Mouse (Mus musculus) heart, adult 9 months (tissue): ENCODE measurements around the gene Gsdme.

Source experiments
- DNase-seq, 2 experiments: peaks; one replicate each; pipeline ENCODE4 v3.0.0; 2022; ENCODE audit warnings: low spot score in 2 of 2

The Gsdme gene

GRCm38 (mm10) chr6:50263670-50264069, at the start of gene Gsdme:
Gsdme (minus strand) TSS chr6:50263862.
- DNase-seq, result peak in 1 of 2 experiments; percentile 9

- peak; percentile 57 to 58 for DNase-seq
Observed at GRCm38 (mm10) chr6:50312647-50313046, 49.0 kb upstream of the Gsdme start.

- no peak for DNase-seq
Observed at GRCm38 (mm10) chr6:50309019-50309418, 45.4 kb upstream of the Gsdme start.

- no peak for DNase-seq
Observed at GRCm38 (mm10) chr6:50306625-50307024, 43.0 kb upstream of the Gsdme start.

GRCm38 (mm10) chr6:50304949-50305491, 41.4 kb upstream of the Gsdme start:
- peak; percentile 63 to 64 for DNase-seq

- DNase-seq, result no peak
Observed at GRCm38 (mm10) chr6:50301121-50301520, 37.5 kb upstream of the Gsdme start.

- no peak for DNase-seq
Observed at GRCm38 (mm10) chr6:50300622-50301021, 37.0 kb upstream of the Gsdme start.

- DNase-seq, result no peak
Observed at GRCm38 (mm10) chr6:50299071-50299470, 35.4 kb upstream of the Gsdme start.

GRCm38 (mm10) chr6:50297671-50298070, 34.0 kb upstream of the Gsdme start:
- no peak for DNase-seq

GRCm38 (mm10) chr6:50295136-50295535, 31.5 kb upstream of the Gsdme start:
- no peak for DNase-seq

GRCm38 (mm10) chr6:50294128-50294527, 30.5 kb upstream of the Gsdme start:
- peak; percentile 64 to 85 for DNase-seq

GRCm38 (mm10) chr6:50291650-50292049, 28.0 kb upstream of the Gsdme start:
- no peak for DNase-seq

GRCm38 (mm10) chr6:50286881-50287280, 23.2 kb upstream of the Gsdme start:
- no peak for DNase-seq

GRCm38 (mm10) chr6:50279642-50280041, 16.0 kb upstream of the Gsdme start:
- no peak for DNase-seq

- DNase-seq, result no peak
Observed at GRCm38 (mm10) chr6:50273947-50274346, 10.3 kb upstream of the Gsdme start.

GRCm38 (mm10) chr6:50273416-50273815, 9.8 kb upstream of the Gsdme start:
- DNase-seq, result no peak

- no peak for DNase-seq
Observed at GRCm38 (mm10) chr6:50262310-50262709, 1.4 kb downstream of the Gsdme start.

- no peak for DNase-seq
Observed at GRCm38 (mm10) chr6:50261922-50262261, 1.8 kb downstream of the Gsdme start.

- DNase-seq, result peak; percentile 77 to 87
Observed at GRCm38 (mm10) chr6:50261201-50261921, 2.3 kb downstream of the Gsdme start.

- no peak for DNase-seq
Observed at GRCm38 (mm10) chr6:50255356-50255755, 8.3 kb downstream of the Gsdme start.

- peak; percentile 61 to 74 for DNase-seq
Observed at GRCm38 (mm10) chr6:50254723-50255184, 8.9 kb downstream of the Gsdme start.

- peak in 1 of 2 experiments; percentile 51 for DNase-seq
Observed at GRCm38 (mm10) chr6:50252690-50253089, 11.0 kb downstream of the Gsdme start.

- DNase-seq, result no peak
Observed at GRCm38 (mm10) chr6:50247791-50248190, 15.9 kb downstream of the Gsdme start.

GRCm38 (mm10) chr6:50247356-50247755, 16.3 kb downstream of the Gsdme start:
- DNase-seq, result no peak
